Mouse (Mus musculus): ENCODE data around the gene Gins1.

DNA sequence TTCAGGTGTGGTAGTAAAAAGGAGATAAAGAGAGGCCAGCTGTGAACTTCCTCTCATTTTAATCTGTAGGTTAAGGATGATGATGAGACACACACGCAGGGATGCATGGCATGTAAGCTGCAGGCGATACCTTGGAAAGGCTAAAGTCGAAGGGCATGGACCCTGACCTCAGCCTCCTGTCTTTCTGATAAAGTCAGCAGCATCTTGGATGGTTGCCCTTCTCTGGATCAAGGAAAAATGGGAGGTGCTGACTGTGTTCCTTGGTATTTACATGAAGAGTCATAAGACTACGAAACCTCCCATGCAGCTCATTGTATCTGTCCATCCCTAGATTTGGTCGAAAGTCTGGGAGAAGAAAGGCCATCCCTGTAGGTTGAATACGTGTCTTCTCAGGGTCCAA lies 4.9 kb upstream of the Gins1 start:
- TF ChIP-seq POLR2A (IDR thresholded peaks at IDR 0.05; ENCODE audit: insufficient read depth, low read depth, low read length): no peak
- no peak for TF ChIP-seq CTCF (IDR thresholded peaks at IDR 0.05; ENCODE audit: insufficient read depth, low read depth, low read length)

Measured in olfactory bulb, adult 2 months (tissue).